Mouse (Mus musculus): ENCODE data around the gene Taf3. TPM values are rescaled to one million over a fixed set of nuclear protein-coding genes. Genes with fewer than 3 reads are reported as not detected.
A peak's percentile ranks its signal among the peaks of the same experiment; 100 is the strongest.

Taf3 gene
- total and polyA plus RNA-seq, 3 experiments = 3.1 to 13.4 (median 6.0) TPM

- Histone ChIP-seq H3K79me2 (replicated peaks; ENCODE audit: control insufficient read depth, extremely low read depth, insufficient read depth, poor library complexity, severe bottlenecking) (no peaks in the 10 kb centered on the region), H3K4me3 (replicated peaks in 1 of 3; ENCODE audit: low read depth in 2 of 3, low read length in 2 of 3, poor library complexity in 1 of 3) (peak overlapping the region; percentile 30 to 60 (median 52)), H3K27me3 (replicated peaks) (no peaks in the 10 kb centered on the region), H3K27ac (ENCODE audit: insufficient read depth, low read depth) (no peak overlapping the region), H3K9me3 (replicated peaks; ENCODE audit: low read length) (peaks cover 3% of the 10 kb centered on the region), H3K36me3 (replicated peaks in 1 of 2; ENCODE audit: control insufficient read depth in 1 of 2, insufficient read depth in 1 of 2, low read length in 1 of 2) (peaks cover 0 to 3% of the 10 kb centered on the region in 2 experiments), H3K9ac (ENCODE audit: insufficient read depth, low read depth) (peak overlapping the region; percentile 84), H3K4me2 (ENCODE audit: insufficient read depth, low read depth, poor library complexity, severe bottlenecking) (peak overlapping the region; percentile 80), H3K4me1 (ENCODE audit: control insufficient read depth in 1 of 2, insufficient read depth in 2 of 2) (0 out of 4 replicates have a peak, but pooled peaks cover 0 to 2% of the 10 kb centered on the region in 2 experiments)
- in situ Hi-C loops (cut with MboI; ENCODE audit: low pct_ligation_motif_present, low pct_unique_long_range_greater_than_20kb, low sequenced_read_pairs) = loop anchor here (25.0 kb wide), 1 partner anchor 416 kb away; no protein-coding TSS in a partner anchor
- peak; percentile 60; the same call in 1 of the 2 replicates for TF ChIP-seq ZNF384 (IDR thresholded peaks at IDR 0.05; ENCODE audit: low read depth, low read length)
- no peak for TF ChIP-seq USF2 (conservative IDR thresholded peaks at IDR 0.05; ENCODE audit: low read depth, low read length)
- dilution Hi-C loops (cut with MboI; ENCODE audit: extremely low pct_ligation_motif_present, extremely low pct_unique_long_range_greater_than_20kb, low sequenced_read_pairs) = no loop called here
- DNase-seq (ENCODE audit: extremely low read depth) = no peak
Observed at GRCm38 (mm10) chr2:9877966-9878563, 170.3 kb downstream of the Taf3 start.

DNA sequence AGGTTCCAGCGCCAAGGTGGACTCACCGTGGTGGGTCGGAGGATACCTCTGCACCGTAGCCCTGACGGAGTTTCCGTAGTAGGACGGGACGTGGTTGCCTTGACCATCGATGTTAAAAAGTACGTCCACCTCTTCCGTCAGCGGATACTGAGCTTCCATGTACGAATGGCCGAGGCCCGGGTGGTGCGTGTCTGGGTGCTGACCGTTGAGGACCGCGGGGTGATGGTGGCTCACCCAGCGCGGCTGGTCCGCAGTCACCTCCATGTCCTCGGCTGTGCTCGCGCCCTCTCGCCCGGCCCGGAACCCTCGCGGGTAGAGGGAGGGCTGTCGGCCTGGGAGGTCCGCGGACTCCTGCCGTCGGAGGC lies 171.1 kb downstream of the Taf3 start:
- H3K9ac ChIP-seq (ENCODE audit: insufficient read depth, low read depth) = no peak overlapping the region
- no peak overlapping the region for H3K4me3 ChIP-seq (replicated peaks in 1 of 3; ENCODE audit: low read depth in 2 of 3, low read length in 2 of 3, poor library complexity in 1 of 3)
- peaks cover 3% of the 10 kb centered on the region for H3K9me3 ChIP-seq (replicated peaks; ENCODE audit: low read length)
- in situ Hi-C loops (cut with MboI; ENCODE audit: low pct_ligation_motif_present, low pct_unique_long_range_greater_than_20kb, low sequenced_read_pairs) (loop anchor here (25.0 kb wide), 1 partner anchor 415 kb away; no protein-coding TSS in a partner anchor), dilution Hi-C loops (cut with MboI; ENCODE audit: extremely low pct_ligation_motif_present, extremely low pct_unique_long_range_greater_than_20kb, low sequenced_read_pairs) (no loop called here)
- peaks cover 0 to 8% of the 10 kb centered on the region in 2 experiments; a peak in 2 of 4 replicates for H3K4me1 ChIP-seq (ENCODE audit: control insufficient read depth in 1 of 2, insufficient read depth in 2 of 2)
- no peak for DNase-seq (ENCODE audit: extremely low read depth)
- H3K4me2 ChIP-seq (ENCODE audit: insufficient read depth, low read depth, poor library complexity, severe bottlenecking) = no peak overlapping the region
- no peak overlapping the region for H3K27ac ChIP-seq (ENCODE audit: insufficient read depth, low read depth)
- H3K36me3 ChIP-seq (replicated peaks in 1 of 2; ENCODE audit: control insufficient read depth in 1 of 2, insufficient read depth in 1 of 2, low read length in 1 of 2) = peaks cover 0 to 3% of the 10 kb centered on the region in 2 experiments
- no peaks in the 10 kb centered on the region for H3K27me3 ChIP-seq (replicated peaks)
- TF ChIP-seq TCF12 (IDR thresholded peaks at IDR 0.05; ENCODE audit: low read depth, low read length) = no peak
- TF ChIP-seq POLR2AphosphoS2 (IDR thresholded peaks at IDR 0.05; ENCODE audit: low read depth, low read length) = no peak
- TF ChIP-seq ELF1 (IDR thresholded peaks at IDR 0.05; ENCODE audit: low read depth, low read length) = no peak
- no peak for TF ChIP-seq SIN3A (IDR thresholded peaks at IDR 0.05; ENCODE audit: low read length)
- TF ChIP-seq TBP (conservative IDR thresholded peaks at IDR 0.05; ENCODE audit: low read depth, low read length) = no peak
- H3K79me2 ChIP-seq (replicated peaks; ENCODE audit: control insufficient read depth, extremely low read depth, insufficient read depth, poor library complexity, severe bottlenecking) = no peaks in the 10 kb centered on the region

- dilution Hi-C loops (cut with MboI; ENCODE audit: extremely low pct_ligation_motif_present, extremely low pct_unique_long_range_greater_than_20kb, low sequenced_read_pairs) = no loop called here
- peaks cover 0 to 13% of the 10 kb centered on the region in 2 experiments; a peak in 2 of 4 replicates for H3K4me1 ChIP-seq (ENCODE audit: control insufficient read depth in 1 of 2, insufficient read depth in 2 of 2)
- H3K79me2 ChIP-seq (replicated peaks; ENCODE audit: control insufficient read depth, extremely low read depth, insufficient read depth, poor library complexity, severe bottlenecking) = no peaks in the 10 kb centered on the region
- DNase-seq (ENCODE audit: extremely low read depth) = no peak
- TF ChIP-seq BHLHE40 (IDR thresholded peaks at IDR 0.05; ENCODE audit: low read depth, low read length) = no peak
- no peak for TF ChIP-seq MXI1 (IDR thresholded peaks at IDR 0.05; ENCODE audit: low read depth, low read length)
- no peak for TF ChIP-seq TCF12 (IDR thresholded peaks at IDR 0.05; ENCODE audit: low read depth, low read length)
- TF ChIP-seq ELF1 (IDR thresholded peaks at IDR 0.05; ENCODE audit: low read depth, low read length) = no peak
- TF ChIP-seq MAX (IDR thresholded peaks at IDR 0.05; ENCODE audit: low read length) = no peak
- TF ChIP-seq RAD21 (IDR thresholded peaks at IDR 0.05; ENCODE audit: low read depth, low read length) = no peak
- TF ChIP-seq RCOR1 (conservative IDR thresholded peaks at IDR 0.05; ENCODE audit: low read depth, low read length) = no peak
- no peak for TF ChIP-seq POLR2AphosphoS2 (IDR thresholded peaks at IDR 0.05; ENCODE audit: low read depth, low read length)
- no peak for TF ChIP-seq IRF4 (IDR thresholded peaks at IDR 0.05; ENCODE audit: low read depth, low read length)
- TF ChIP-seq MEF2A (IDR thresholded peaks at IDR 0.05; ENCODE audit: borderline replicate concordance, low read depth, low read length) = no peak
- TF ChIP-seq SIN3A (IDR thresholded peaks at IDR 0.05; ENCODE audit: low read length) = no peak
- TF ChIP-seq HCFC1 (IDR thresholded peaks at IDR 0.05; ENCODE audit: low read depth, low read length) = no peak
- TF ChIP-seq MYC (IDR thresholded peaks at IDR 0.05; ENCODE audit: low read depth, low read length) = no peak
- TF ChIP-seq MAFK (IDR thresholded peaks at IDR 0.05; ENCODE audit: insufficient replicate concordance, low read length) = no peak
- no peak for TF ChIP-seq USF1 (IDR thresholded peaks at IDR 0.05; ENCODE audit: low read depth, low read length)
- no peak for TF ChIP-seq CHD1 (IDR thresholded peaks at IDR 0.05; ENCODE audit: low read depth, low read length)
- no peak for TF ChIP-seq ETS1 (conservative IDR thresholded peaks at IDR 0.05; ENCODE audit: low read depth, low read length)
- TF ChIP-seq ZNF384 (IDR thresholded peaks at IDR 0.05; ENCODE audit: low read depth, low read length) = no peak
- peaks cover 3% of the 10 kb centered on the region for H3K9me3 ChIP-seq (replicated peaks; ENCODE audit: low read length)
- H3K36me3 ChIP-seq (replicated peaks in 1 of 2; ENCODE audit: control insufficient read depth in 1 of 2, insufficient read depth in 1 of 2, low read length in 1 of 2) = peaks cover 0 to 3% of the 10 kb centered on the region in 2 experiments
- H3K27me3 ChIP-seq (replicated peaks) = no peaks in the 10 kb centered on the region
- in situ Hi-C loops (cut with MboI; ENCODE audit: low pct_ligation_motif_present, low pct_unique_long_range_greater_than_20kb, low sequenced_read_pairs) = loop anchor here (25.0 kb wide), 1 partner anchor 414 kb away; no protein-coding TSS in a partner anchor
- no peak overlapping the region for H3K4me2 ChIP-seq (ENCODE audit: insufficient read depth, low read depth, poor library complexity, severe bottlenecking)
- no peak overlapping the region for H3K9ac ChIP-seq (ENCODE audit: insufficient read depth, low read depth)
- no peak overlapping the region for H3K4me3 ChIP-seq (replicated peaks in 1 of 3; ENCODE audit: low read depth in 2 of 3, low read length in 2 of 3, poor library complexity in 1 of 3)
- no peak overlapping the region for H3K27ac ChIP-seq (ENCODE audit: insufficient read depth, low read depth)
Observed at GRCm38 (mm10) chr2:9876621-9877325, 171.6 kb downstream of the Taf3 start.
